Mouse (Mus musculus) c-Kit-negative CD71-positive TER-119-positive erythroid progenitor cells, embryonic 14.5 days (primary cell): ENCODE results near the gene Sytl2.

Source experiments
- DNase-seq: peaks from one replicate; pipeline ENCODE4 v3.0.0-alpha.2; 2013; ENCODE audit warnings: low read depth, low spot score

Gene Sytl2

DNA sequence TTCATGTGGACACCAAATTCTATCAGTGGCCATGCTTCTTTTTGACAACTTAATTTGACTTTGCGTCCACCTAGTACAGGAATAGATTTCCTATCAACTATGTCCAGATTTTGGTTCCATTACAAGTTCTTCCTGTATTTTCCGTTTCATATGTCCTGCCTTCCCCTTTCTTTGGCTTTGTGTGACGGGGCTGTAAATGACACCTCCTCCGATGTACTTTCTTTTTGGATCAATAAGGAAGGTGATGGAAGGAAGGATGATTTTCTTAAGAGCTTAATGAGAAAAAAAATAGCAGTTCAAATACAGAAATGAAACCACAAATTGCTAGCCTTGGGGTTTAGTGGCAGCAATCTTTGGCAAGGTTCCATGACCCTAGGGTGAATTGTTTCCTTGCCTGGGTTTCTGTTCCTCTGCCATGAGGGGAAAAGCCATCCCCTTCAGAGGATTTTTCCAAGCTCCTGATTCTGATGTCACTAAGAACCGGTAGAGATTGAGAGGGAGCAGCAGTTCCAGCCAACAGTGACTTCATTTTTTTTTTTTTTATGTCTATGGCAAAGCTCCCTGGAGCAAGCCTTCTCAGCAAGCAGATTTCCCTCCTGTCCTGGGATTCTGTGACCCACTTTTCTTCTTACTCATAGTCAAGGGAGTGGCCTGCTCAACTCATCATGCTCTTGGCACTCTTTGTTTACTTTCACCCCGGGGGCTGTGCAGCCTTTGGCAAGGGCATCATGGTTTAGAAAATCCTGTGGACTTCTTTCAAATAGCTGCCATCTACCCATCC lies 68.2 kb downstream of the Sytl2 start:
- no peak for DNase-seq

- no peak for DNase-seq
Measured at GRCm38 (mm10) chr7:90372804-90373203, 70.8 kb downstream of the Sytl2 start.

- DNase-seq: no peak
Measured at GRCm38 (mm10) chr7:90384411-90384810, 82.4 kb downstream of the Sytl2 start.

DNA sequence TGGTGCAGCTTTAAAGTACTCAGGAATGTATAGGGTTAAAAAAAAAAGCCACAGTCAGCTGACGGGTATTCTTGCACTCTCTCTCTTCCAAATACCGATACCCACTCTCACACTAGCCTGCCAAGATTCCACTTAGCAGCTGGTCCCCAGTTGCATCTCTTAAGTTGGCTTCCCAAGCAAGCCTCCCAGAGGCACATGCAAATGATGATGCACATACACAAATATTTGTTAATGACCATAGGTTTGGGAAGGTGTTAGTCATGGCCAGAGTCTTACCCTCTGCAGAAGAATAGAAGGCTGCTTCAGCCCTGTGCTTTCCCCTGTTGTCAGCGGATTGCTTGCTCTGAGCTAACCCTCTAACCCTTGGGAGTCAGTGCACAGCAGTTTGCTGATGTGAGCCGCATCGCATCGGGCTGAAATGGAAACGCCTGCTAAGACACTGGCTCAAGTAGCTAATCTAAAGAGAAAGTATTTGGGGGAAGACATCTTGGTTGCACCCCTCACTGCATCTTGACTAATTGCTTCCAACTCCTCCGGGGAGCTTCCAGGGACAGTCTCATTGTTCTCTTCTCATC lies 84.9 kb downstream of the Sytl2 start:
- DNase-seq: no peak

GRCm38 (mm10) chr7:90389765-90390164 lies 87.7 kb downstream of the Sytl2 start:
- DNase-seq: no peak

GRCm38 (mm10) chr7:90395073-90395472 lies 93.0 kb downstream of the Sytl2 start:
- DNase-seq: no peak

GRCm38 (mm10) chr7:90395928-90396327 lies 93.9 kb downstream of the Sytl2 start:
- DNase-seq: no peak

- peak; percentile 15 for DNase-seq
Measured at GRCm38 (mm10) chr7:90409934-90410333, 107.9 kb downstream of the Sytl2 start.

DNA sequence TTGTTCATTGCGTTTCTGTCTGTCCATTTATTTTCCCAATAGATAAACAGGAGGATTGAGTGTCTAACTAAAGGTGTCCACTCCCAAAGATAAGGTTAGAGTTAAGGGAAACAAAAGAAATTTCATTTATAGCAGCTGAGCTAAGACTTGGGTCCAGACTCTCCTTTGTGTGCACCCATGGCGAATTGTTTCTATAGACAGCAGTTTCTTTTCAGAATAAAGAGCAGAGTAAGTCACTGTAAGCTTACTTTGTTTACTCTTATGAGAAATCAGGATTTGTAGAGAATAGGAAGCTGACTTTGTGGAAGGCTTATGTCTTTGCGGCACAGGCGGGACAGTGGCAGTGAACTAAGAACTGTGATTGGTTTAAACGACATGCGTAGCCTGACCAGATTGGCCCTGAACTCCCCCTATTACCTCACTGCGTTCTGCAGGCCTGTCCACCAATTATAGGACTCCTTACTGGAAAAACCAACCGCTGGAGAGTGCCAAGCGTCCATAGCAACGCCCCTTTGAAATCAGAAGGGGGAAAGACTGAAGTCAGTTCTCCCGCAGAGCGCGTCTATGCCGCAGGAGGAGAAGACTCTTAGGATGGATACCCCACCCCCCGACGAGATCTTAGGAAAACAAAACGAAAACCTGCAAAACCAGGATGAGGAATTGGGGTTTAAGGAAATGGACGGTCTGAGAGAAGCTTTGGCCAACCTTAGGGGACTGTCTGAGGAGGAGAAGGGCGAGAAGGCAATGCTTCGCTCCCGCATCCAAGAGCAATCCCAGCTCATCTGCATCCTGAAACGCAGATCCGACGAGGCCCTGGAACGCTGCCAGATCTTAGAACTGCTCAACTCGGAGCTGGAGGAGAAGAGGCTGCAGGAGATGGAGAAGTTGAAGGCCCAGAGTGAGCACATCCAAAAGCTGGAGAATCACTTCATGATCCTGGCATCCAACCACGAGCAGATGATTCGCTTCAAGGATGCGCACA lies 124.3 kb downstream of the Sytl2 start, which contains the start of gene Ccdc89:
Gene Ccdc89 (plus strand): TSS at position 558 of the 982 bp plus-strand sequence.
- no peak for DNase-seq

GRCm38 (mm10) chr7:90427006-90427405 lies 125.0 kb downstream of the Sytl2 start:
- DNase-seq: no peak

DNA sequence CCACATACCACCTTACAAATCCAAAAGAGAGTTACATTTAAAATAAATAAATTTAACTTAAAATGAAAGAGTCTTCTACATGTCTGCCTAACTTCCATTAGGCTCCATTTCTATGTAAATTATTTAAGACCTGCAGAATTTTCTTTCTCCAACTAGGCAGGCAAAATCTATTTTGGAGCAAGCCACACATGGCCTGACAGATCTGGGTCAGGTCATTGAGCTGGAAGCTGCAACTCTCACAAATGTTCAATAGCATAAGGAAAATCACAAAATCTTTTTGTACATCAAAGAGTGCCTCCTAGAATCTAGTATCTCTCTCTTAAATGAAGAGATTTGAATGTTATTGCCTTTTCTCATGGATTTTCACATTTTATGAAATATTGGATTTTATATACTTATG lies 130.2 kb downstream of the Sytl2 start:
- no peak for DNase-seq

DNA sequence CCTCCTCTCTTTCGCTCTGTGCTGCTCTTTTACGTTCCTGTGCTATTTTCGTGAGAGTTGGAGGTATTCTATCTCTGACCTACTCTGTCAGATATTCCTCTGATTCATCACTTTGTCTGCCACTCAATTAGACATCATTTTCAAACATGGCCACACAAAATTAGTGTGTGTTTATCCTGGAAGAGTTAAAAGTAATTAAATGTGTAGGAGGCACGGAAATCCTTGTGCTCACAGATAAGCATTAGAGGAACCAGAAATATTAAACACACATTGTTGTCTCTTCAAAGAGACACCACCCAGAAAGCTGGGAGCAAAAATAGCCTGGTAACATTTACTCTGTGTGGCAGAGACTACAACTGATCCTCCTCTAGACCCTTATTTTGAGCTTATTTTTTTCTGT lies 138.0 kb downstream of the Sytl2 start:
- no peak for DNase-seq

DNA sequence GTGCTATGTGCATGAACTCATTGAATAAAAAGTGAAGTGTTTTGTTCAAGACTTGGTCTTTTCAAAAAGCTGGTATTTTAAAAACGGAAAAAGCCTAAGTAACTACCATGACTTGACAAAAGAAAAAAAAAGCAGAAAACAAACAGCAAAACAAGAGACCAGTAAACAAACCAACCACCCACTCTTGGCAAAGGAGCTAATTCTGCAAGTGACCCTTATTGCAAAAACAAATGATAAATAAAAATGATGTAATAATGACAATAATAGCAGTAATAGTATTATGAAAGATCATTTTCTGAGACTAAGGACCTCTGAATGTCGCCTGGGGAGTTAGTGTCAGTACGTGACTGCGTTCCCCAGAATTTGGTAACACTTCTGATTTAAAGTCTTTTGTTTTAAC lies 140.0 kb downstream of the Sytl2 start:
- DNase-seq: no peak

DNA sequence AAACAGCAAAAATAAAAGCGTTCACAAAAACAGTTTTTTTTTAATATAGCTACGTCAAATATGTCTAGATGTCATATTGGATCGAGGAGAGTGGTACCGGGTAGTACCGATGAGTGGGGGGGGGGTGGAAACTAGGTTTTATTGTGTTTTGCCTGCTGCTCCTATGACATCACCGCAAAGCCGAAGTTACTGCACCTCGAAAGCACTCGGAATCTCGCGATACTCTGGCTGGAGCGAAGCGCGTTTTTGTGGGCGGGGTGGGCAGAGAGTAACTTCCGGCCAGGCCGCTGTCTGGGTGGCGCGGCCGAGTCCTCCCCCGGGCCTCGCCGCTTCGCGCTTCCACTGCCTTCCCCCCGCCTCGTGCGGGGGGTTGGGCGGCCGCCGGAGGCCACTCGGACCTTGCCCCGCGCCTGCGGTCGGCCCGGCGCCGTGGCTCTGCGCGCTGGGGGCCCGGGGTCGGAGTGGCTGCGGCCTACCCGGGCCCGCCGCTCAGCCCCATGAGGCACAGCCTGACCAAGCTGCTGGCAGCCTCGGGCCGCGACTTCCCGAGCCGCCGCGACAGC lies 140.5 kb downstream of the Sytl2 start, which contains the start of gene Crebzf:
Gene Crebzf (plus strand): TSS at position 212 of the 563 bp plus-strand sequence.
- peak; percentile 95 for DNase-seq

- peak; percentile 55 for DNase-seq
Measured at GRCm38 (mm10) chr7:90443101-90444091, 141.3 kb downstream of the Sytl2 start.

DNA sequence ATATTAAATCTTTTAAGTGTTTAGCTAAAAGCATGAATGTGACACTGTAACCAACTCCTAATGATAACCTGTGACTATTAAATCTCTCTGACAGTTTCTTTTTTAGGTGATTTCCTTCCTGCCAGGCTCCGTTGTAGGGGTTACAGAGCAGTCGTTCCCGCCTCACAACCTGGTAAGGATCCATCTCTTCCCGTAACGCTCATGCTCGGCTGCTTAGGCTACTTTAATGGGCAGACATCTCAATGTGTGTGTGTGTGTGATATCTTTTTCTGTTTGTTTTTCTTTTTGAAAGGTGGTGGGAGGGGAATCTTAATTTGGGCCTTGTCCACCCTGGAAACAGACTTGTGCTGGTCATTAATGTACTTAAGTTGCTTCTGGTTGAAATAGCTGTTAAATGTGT lies 142.2 kb downstream of the Sytl2 start:
- DNase-seq: peak; percentile 31

DNA sequence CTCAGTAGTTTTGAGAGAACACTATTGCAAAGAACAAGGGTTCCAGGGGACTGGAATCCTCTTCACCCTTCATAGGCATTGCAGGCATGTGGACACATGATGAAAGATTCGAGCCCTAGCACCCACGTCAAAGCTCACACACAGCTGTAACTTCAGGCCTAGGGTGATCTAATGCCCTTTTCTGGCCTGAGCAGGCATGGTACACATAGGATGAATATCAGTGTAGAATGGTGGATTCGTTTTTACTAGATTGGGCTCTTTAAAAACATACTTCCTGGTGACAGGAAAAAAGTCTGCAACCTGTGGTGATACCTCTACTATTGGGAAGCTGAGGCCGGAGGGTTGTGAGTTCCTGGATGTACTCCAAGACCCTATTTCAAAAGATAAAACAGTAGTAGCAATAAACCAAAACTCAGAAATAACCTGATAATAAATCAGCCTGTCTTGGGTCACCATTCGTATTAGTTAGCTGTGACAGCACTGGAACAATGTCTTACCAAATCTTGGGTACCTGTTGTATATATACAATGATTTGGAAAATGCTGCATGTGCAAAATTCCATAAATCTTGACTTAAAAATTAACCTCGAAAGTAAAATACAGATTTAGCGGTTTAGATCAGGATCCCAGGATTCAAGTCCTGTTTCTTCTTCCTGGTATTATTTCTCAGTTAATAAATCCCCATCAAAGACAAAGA lies 154.2 kb downstream of the Sytl2 start:
- no peak for DNase-seq

- peak; percentile 58 for DNase-seq
Measured at GRCm38 (mm10) chr7:90456845-90457468, 154.9 kb downstream of the Sytl2 start, which contains the start of gene Tmem126a. Gene Tmem126a (minus strand): TSS chr7:90457229.

DNA sequence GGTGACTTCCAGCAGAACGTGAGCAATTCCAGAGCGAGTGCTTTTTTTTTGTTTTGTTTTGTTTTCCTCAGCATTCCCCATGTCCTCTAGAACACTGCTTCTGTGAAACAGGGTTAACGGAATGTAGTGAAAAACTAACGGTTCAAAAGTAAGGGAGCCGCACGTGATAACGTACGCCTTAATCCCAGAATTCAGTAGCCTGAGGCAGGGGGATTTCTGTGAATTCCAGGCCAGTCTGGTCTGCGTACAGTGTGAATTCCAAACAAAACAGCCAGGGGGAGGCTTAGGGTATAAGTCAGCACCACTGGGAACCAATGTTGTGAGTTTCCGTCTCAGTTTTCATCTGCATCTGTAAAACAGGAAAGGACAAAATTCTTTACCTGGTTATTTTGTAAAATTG lies 155.5 kb downstream of the Sytl2 start:
- no peak for DNase-seq
